Mouse (Mus musculus) right cerebral cortex, postnatal 14 days (tissue): Measurements from ENCODE around the gene Gm3404.
"Not testable (repeated sequence)": the region's sequence is repeated elsewhere in the genome, so short reads cannot be mapped to it uniquely, and the experiment has no call there.

Source experiments
- DNase-seq: peaks from one replicate; pipeline ENCODE4 v3.0.0; 2022

The Gm3404 gene

DNA sequence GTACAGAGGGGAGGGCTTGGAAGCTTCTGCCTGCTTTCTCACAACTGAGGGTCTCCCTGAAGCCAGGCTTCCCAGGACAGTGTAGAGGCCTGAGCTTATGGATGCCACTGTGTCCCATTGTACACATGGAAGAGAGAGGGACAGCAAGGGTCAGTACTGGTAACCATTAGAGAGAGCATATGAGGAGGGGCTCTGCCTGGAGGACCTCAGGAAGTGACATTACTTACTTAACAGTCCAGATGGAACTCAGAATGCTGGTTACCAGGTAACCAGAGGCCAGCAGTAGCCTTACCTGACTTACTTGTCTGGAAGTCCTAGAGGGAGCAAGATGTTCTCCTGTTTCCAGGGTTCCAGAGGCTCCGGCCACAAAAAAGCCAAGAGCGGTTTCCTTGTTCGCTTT is at the start of gene Gm3404:
Gene Gm3404, plus strand, starts transcription at position 301 of the 400 bp plus-strand sequence.
- DNase-seq, result not testable (repeated sequence)

DNA sequence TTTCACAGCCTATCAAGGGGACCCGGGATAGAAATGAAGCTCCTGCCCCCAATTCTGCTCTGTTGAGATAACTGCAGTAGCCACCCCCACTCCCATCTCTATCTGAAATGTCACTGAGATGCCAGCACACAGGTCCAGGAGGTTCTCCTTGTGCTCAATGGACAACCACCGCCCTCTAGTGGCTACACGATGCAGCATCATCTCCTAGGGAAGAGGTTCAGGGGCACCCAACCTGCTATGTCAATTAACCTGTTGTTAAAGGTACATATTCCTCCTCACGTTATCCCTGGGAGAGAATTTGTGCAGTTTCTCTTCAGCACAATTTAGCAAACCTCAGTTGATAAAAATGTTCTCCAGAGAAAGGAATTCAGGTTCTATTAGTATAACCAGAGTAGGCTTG is 46.0 kb upstream of the Gm3404 start:
- DNase-seq, result peak; percentile 44

DNA sequence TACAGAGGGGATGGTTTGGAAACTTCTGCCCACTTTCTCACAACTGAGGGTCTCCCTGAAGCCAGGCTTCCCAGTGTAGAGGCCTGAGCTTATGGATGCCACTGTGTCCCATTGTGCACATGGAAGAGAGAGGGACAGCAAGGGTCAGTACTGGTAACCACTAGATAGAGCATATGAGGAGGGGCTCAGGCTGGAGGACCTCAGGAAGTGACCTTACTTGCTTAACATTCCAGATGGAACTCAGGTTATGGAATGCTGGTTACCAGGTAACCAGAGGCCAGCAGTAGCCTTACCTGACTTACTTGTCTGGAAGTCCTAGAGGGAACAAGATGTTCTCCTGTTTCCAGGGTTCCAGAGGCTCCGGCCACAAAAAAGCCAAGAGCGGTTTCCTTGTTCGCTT is 43.9 kb upstream of the Gm3404 start, which contains the start of gene Gm6408:
Gene Gm6408, plus strand, starts transcription at position 301 of the 400 bp plus-strand sequence.
- DNase-seq, result not testable (repeated sequence)

DNA sequence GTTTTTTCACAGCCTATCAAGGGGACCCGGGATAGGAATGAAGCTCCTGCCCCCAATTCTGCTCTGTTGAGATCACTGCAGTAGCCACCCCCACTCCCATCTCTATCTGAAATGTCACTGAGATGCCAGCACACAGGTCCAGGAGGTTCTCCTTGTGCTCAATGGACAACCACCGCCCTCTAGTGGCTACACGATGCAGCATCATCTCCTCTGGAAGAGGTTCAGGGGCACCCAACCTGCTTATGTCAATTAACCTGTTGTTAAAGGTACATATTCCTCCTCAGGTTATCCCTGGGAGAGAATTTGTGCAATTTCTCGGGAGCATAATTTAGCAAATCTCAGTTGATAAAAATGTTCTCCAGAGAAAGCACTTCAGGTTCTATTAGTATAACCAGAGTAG is 36.6 kb upstream of the Gm3404 start:
- DNase-seq, result peak; percentile 43

DNA sequence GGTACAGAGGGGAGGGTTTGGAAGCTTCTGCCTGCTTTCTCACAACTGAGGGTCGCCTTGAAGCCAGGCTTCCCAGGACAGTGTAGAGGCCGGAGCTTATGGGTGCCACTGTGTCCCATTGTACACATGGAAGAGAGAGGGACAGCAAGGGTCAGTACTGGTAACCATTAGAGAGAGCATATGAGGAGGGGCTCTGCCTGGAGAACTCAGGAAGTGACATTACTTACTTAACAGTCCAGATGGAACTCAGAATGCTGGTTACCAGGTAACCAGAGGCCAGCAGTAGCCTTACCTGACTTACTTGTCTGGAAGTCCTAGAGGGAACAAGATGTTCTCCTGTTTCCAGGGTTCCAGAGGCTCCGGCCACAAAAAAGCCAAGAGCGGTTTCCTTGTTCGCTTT is 34.5 kb upstream of the Gm3404 start, which contains the start of gene Gm6370:
Gene Gm6370, plus strand, starts transcription at position 301 of the 400 bp plus-strand sequence.
- DNase-seq, result not testable (repeated sequence)

DNA sequence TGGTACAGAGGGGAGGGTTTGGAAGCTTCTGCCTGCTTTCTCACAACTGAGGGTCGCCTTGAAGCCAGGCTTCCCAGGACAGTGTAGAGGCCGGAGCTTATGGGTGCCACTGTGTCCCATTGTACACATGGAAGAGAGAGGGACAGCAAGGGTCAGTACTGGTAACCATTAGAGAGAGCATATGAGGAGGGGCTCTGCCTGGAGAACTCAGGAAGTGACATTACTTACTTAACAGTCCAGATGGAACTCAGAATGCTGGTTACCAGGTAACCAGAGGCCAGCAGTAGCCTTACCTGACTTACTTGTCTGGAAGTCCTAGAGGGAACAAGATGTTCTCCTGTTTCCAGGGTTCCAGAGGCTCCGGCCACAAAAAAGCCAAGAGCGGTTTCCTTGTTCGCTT is 23.5 kb upstream of the Gm3404 start, which contains the start of gene 4930449I24Rik:
Gene 4930449I24Rik, plus strand, starts transcription at position 301 of the 400 bp plus-strand sequence.
- not testable (repeated sequence) for DNase-seq

DNA sequence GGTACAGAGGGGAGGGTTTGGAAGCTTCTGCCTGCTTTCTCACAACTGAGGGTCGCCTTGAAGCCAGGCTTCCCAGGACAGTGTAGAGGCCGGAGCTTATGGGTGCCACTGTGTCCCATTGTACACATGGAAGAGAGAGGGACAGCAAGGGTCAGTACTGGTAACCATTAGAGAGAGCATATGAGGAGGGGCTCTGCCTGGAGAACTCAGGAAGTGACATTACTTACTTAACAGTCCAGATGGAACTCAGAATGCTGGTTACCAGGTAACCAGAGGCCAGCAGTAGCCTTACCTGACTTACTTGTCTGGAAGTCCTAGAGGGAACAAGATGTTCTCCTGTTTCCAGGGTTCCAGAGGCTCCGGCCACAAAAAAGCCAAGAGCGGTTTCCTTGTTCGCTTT is 11.8 kb upstream of the Gm3404 start, which contains the start of gene Gm3402:
Gene Gm3402, plus strand, starts transcription at position 301 of the 400 bp plus-strand sequence.
- DNase-seq, result not testable (repeated sequence)

DNA sequence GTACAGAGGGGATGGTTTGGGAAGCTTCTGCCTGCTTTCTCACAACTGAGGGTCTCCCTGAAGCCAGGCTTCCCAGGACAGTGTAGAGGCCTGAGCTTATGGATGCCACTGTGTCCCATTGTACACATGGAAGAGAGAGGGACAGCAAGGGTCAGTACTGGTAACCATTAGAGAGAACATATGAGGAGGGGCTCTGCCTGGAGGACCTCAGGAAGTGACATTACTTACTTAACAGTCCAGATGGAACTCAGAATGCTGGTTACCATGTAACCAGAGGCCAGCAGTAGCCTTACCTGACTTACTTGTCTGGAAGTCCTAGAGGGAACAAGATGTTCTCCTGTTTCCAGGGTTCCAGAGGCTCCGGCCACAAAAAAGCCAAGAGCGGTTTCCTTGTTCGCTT is 11.7 kb downstream of the Gm3404 start, which contains the start of gene Gm3409:
Gene Gm3409, plus strand, starts transcription at position 301 of the 400 bp plus-strand sequence.
- not testable (repeated sequence) for DNase-seq

DNA sequence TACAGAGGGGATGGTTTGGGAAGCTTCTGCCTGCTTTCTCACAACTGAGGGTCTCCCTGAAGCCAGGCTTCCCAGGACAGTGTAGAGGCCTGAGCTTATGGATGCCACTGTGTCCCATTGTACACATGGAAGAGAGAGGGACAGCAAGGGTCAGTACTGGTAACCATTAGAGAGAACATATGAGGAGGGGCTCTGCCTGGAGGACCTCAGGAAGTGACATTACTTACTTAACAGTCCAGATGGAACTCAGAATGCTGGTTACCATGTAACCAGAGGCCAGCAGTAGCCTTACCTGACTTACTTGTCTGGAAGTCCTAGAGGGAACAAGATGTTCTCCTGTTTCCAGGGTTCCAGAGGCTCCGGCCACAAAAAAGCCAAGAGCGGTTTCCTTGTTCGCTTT is 30.2 kb downstream of the Gm3404 start, which contains the start of gene Gm3415:
Gene Gm3415, plus strand, starts transcription at position 301 of the 400 bp plus-strand sequence.
- not testable (repeated sequence) for DNase-seq

DNA sequence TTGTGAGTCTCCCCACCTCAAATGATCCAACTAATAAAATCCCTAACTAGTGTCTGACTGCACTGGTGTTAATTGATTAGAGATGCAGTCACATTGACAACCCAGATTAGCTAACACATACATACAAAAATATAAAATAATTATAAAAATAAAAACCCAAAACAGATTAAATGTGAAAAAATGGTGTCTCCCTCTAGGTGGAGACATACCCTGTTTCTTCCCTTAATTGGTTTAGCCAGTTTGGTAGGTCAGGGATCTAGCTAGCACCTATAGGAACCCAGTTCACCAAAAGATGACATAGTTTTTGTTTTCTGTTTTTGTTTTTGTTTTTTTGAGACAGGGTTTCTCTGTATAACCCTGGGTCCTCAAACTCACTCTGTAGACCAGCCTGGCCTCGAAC is 38.7 kb downstream of the Gm3404 start:
- DNase-seq, result no peak

DNA sequence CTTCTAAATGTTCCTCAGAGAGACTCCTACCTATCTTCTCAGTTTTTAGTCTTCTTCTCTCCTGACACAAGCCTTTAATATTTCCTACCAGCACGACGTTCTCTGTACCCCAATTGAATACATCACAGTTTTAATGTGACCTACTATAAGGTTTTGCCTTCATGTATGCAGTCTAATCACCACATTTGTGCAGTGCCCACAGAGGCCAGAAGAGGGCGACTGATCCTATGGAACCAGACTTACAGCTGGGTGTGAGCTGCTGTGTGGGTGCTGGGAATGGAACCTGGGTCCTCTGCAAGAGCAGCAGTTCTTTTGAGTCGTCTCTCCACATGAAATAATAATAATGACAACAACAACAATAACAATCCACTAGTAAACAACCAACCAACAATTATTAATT is 41.5 kb downstream of the Gm3404 start:
- DNase-seq, result peak; percentile 27

DNA sequence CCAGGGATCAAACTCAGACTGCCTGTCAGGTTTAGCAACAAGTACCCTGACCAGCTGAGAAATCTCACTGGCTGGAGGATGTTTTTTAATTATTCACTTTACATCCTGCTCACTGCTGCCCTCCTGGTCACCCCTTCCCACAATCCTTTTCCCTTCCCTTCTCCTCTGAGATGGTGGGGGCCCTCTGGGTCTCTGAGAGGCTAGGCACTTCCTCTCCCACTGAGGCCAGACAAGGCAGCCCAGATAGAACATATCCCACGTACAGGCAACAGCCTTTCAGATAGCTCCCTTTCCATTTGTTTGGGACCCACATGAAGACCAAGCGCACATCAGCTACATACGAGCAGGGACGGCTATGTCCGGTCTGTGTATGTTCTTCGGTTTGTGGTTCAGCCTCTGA is 44.6 kb downstream of the Gm3404 start:
- DNase-seq, result not testable (repeated sequence)

DNA sequence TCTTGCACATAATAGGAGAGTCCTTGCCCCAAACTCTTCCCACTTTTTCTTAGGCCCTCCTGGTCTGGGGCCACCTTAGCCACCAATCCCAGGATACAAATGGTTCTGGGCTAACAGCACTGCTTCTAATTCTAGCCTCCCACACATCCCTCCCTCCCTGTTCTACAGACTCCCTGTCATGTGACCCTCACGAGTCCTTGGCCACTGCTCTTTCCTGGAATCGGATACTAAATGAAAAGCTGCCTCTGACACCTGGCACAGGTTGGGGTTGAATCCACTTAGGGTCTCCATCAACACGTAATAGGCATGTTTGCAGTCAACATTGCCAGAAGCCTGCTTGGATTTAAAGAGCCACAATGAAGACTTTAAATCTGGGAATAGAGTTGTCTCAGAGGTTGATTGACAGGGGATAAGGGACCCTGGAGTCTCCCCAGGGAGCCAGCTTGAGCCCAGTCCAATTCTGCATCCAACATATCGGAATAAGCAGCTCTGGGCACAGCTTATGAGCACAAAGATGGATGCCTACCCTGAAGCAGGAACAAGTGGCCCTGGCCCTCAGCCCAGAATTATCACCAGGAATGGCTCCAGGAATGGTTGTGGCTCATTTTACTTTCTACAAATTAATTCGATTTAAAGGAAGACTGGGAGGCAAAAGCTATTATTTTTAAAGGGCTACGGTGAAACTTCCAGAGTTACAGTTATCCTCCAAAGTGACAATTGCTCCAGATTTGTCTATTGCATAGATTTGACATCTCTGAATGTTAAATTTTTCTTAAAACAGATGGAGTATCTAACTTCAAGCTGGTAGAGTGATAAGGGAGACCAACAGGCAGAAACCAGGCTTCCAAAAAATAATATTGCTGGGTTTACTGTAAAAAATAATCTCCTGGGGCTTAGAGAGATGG is 46.5 kb downstream of the Gm3404 start:
- peak; percentile 65 for DNase-seq

DNA sequence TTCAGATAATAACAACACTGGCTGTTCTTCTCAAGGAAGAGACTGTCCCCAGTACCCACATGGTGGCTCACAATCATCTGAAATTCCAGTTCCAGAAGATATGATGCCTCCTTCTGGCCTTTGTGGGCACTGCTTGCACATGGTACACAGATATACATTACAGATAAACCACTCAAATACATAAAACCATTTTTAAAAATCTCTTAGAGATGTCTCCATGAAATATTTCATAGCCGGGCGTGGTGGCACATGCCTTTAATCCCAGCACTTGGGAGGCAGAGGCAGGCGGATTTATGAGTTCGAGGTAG is 47.1 kb downstream of the Gm3404 start:
- not testable (repeated sequence) for DNase-seq

DNA sequence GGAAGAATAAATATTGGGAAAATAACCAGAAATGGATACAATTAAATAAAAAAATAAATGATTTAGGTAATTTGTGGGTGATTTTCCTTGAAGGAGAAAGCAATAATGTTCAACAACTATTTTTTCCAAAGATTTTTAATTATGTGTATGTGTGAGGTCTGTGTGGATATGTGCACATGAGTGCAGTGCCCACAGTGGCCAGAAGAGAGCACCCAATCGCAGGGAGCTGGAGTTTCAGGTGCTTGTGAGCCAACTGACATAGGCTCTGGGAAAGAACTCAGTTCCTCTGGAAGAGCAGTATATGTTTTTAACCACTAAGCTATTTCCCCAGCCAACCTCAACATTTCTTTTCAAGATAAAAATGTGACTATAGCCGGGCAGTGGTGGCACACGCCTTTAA is 51.1 kb downstream of the Gm3404 start:
- DNase-seq, result no peak
